Mouse (Mus musculus) G1E (cell line): ENCODE measurements at regions not wholly inside any gene's neighbourhood (a gene's known extent, or its start where the extent isn't known, plus 50 kb on each side); places are given as distances from the start of the nearest gene placed in this dataset.

Source experiments
- ATAC-seq: 2 replicates; pipeline ENCODE4 v1.8.0; 2016; ENCODE audit warnings: mild to moderate bottlenecking; ENCODE audit not compliant: insufficient number of reproducible peaks, poor library complexity, low FRiP score, severe bottlenecking; ENCODE audit errors: extremely low read depth
- DNase-seq: peaks from one replicate; pipeline ENCODE4 v3.0.0; 2012; ENCODE audit warnings: low spot score
- H3K27me3 ChIP-seq: 2 replicates; pipeline ENCODE4 v1.6.1; 2012; ENCODE audit warnings: mild to moderate bottlenecking, low read length, inconsistent platforms; ENCODE audit not compliant: insufficient read depth
- H3K36me3 ChIP-seq: replicated peaks from 2 replicates; pipeline ENCODE3; 2012; ENCODE audit warnings: mild to moderate bottlenecking, inconsistent platforms
- H3K4me1 ChIP-seq: 2 replicates; pipeline ENCODE4 v1.6.1; 2012; ENCODE audit warnings: low read depth, low read length, inconsistent platforms, mixed read lengths; ENCODE audit not compliant: insufficient read depth
- H3K4me3 ChIP-seq: 2 replicates; pipeline ENCODE4 v1.5.1; 2012; ENCODE audit warnings: low read depth, mild to moderate bottlenecking, inconsistent platforms, low read length, moderate library complexity, mixed read lengths
- H3K9me3 ChIP-seq: replicated peaks from 2 replicates; pipeline ENCODE4 v1.6.1; 2012; ENCODE audit warnings: inconsistent platforms
- CTCF ChIP-seq: IDR thresholded peaks from 2 replicates; pipeline ENCODE4 v1.5.1; 2012; ENCODE audit warnings: low read depth, low read length, inconsistent platforms, mixed read lengths
- GATA1 ChIP-seq: IDR thresholded peaks from 2 replicates; pipeline ENCODE4 v1.6.1; 2012; ENCODE audit warnings: borderline replicate concordance, low read length, inconsistent platforms, mixed read lengths
- GATA2 ChIP-seq: IDR thresholded peaks from 2 replicates; pipeline ENCODE4 v1.6.1; 2012; ENCODE audit warnings: low read depth, low read length, inconsistent platforms, borderline replicate concordance
- POLR2AphosphoS5 ChIP-seq: IDR thresholded peaks from 2 replicates; pipeline ENCODE4 v1.6.1; 2012; ENCODE audit warnings: low read depth, low read length, inconsistent platforms; ENCODE audit not compliant: insufficient replicate concordance
- TAL1 ChIP-seq: conservative IDR thresholded peaks from 2 replicates; pipeline ENCODE4 v1.6.1; 2012; ENCODE audit warnings: low read depth, low read length, inconsistent platforms, mixed read lengths

DNA sequence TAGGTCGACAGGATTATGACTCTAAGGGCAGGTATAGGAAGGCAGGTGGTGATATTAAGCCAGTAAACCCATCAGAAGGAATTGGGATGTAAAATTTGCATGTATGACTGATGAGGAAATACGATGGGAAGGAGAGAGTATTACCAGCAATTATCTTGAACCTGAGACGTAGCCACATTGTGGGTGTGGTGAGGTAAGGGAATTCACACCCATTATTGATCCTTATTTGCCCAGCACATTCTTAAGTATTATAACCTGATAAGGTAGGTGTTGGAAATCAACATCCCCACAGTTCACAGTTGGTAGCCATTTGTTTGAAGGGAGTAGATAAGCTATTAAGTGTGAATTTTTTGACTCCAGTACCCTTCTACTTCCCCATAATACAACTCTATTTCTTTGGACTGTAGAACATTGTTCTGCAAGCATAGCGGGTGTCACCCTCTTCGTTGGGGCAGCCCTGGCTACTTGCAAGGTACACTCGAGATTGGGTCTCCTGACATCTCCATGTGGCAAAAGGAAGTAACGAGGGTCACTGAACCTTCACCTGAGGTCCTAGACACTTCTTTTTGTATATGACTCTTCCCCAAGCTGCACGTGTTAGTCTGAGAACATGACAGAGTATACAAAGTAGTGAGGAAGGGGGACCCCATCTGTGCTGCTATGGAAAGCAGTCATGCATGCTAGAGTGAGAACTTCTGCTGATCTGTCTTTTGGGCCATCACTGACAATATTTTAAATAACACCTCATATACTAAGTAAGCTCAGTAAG, 104.0 kb upstream of the Tnfaip3 start:
- Histone ChIP-seq H3K4me1 (no peaks in the 10 kb centered on the region), H3K4me3 (no peak overlapping the region), H3K9me3 (no peaks in the 10 kb centered on the region), H3K27me3 (peaks cover 3% of the 10 kb centered on the region; the same call in 1 of the 2 replicates), H3K36me3 (no peaks in the 10 kb centered on the region)
- DNase-seq (no peak), ATAC-seq (no peak)
- TF ChIP-seq GATA1, result no peak
- TF ChIP-seq TAL1, result no peak
- TF ChIP-seq GATA2, result no peak
- no peak for TF ChIP-seq POLR2AphosphoS5
- no peak for TF ChIP-seq CTCF

- no peak for ATAC-seq
- H3K4me1 ChIP-seq, result no peaks in the 10 kb centered on the region
- no peak for TF ChIP-seq GATA2
- no peak for TF ChIP-seq GATA1
- TF ChIP-seq TAL1, result no peak
- TF ChIP-seq POLR2AphosphoS5, result no peak
- TF ChIP-seq CTCF, result no peak
- H3K36me3 ChIP-seq, result no peaks in the 10 kb centered on the region
- no peak for DNase-seq
- H3K27me3 ChIP-seq, result peaks cover 6% of the 10 kb centered on the region
- no peak overlapping the region for H3K4me3 ChIP-seq
- no peaks in the 10 kb centered on the region for H3K9me3 ChIP-seq
These were observed 103.3 kb upstream of the Tnfaip3 start for GRCm38 (mm10) chr10:19118569-19119280.

- Histone ChIP-seq H3K4me3 (no peak overlapping the region), H3K36me3 (no peaks in the 10 kb centered on the region), H3K27me3 (peaks cover 7% of the 10 kb centered on the region), H3K9me3 (no peaks in the 10 kb centered on the region), H3K4me1 (no peaks in the 10 kb centered on the region)
- TF ChIP-seq GATA1 (no peak), CTCF (no peak), POLR2AphosphoS5 (no peak), GATA2 (no peak), TAL1 (no peak)
- ATAC-seq (no peak), DNase-seq (no peak)
These were observed 101.7 kb upstream of the Tnfaip3 start for GRCm38 (mm10) chr10:19117071-19117605.

- Histone ChIP-seq H3K4me3 (no peak overlapping the region), H3K36me3 (no peaks in the 10 kb centered on the region), H3K4me1 (no peaks in the 10 kb centered on the region), H3K9me3 (no peaks in the 10 kb centered on the region), H3K27me3 (peaks cover 12% of the 10 kb centered on the region)
- DNase-seq, result no peak
- TF ChIP-seq TAL1, result no peak
- no peak for TF ChIP-seq POLR2AphosphoS5
- no peak for TF ChIP-seq CTCF
- no peak for TF ChIP-seq GATA2
- no peak for TF ChIP-seq GATA1
- no peak for ATAC-seq
These were observed 97.0 kb upstream of the Tnfaip3 start for GRCm38 (mm10) chr10:19112459-19112858.

- no peak for TF ChIP-seq GATA1
- no peak for TF ChIP-seq CTCF
- TF ChIP-seq TAL1, result no peak
- Histone ChIP-seq H3K4me3 (no peak overlapping the region), H3K4me1 (peaks cover 5% of the 10 kb centered on the region), H3K36me3 (no peaks in the 10 kb centered on the region), H3K9me3 (no peaks in the 10 kb centered on the region), H3K27me3 (peaks cover 11% of the 10 kb centered on the region)
- no peak for ATAC-seq
- no peak for DNase-seq
These were observed 89.8 kb upstream of the Tnfaip3 start for GRCm38 (mm10) chr10:19105231-19105681.

DNA sequence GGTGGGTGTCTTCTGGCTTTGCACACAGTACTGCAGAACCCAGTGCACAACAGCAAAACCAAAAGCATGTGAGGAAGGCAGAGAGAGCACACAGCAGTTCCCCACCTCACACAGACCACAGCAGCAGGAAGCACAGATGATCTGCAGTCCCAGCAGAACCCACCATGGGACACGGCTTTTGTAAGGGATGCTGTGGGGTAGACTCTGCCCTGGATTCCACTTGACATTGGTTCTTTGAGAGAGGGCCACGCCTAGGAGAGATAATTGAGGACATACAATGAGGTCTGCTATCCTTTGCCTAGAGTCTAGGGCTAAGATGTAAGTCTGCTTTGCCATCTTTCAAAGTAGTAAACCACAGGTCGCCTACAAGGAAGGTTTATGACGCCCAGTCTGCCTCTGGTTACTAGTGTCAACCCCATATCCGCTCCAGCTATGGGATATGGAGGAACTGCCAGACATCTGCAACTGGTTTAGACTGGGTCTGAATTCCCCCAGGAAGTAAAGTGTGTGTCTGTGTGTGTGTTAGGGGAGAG, 89.3 kb upstream of the Tnfaip3 start:
- DNase-seq, result no peak

More for the DNA sequence above, 89.3 kb upstream of the Tnfaip3 start:
- Histone ChIP-seq H3K27me3 (peaks cover 11% of the 10 kb centered on the region), H3K9me3 (no peaks in the 10 kb centered on the region), H3K4me1 (peaks cover 5% of the 10 kb centered on the region), H3K4me3 (no peak overlapping the region), H3K36me3 (no peaks in the 10 kb centered on the region)
- no peak for ATAC-seq
- TF ChIP-seq CTCF, result no peak
- TF ChIP-seq GATA2, result no peak
- no peak for TF ChIP-seq POLR2AphosphoS5
- TF ChIP-seq GATA1, result no peak
- no peak for TF ChIP-seq TAL1
